8 mouse cellular contexts compared by ENCODE assay signal in the genomic region with DNA sequence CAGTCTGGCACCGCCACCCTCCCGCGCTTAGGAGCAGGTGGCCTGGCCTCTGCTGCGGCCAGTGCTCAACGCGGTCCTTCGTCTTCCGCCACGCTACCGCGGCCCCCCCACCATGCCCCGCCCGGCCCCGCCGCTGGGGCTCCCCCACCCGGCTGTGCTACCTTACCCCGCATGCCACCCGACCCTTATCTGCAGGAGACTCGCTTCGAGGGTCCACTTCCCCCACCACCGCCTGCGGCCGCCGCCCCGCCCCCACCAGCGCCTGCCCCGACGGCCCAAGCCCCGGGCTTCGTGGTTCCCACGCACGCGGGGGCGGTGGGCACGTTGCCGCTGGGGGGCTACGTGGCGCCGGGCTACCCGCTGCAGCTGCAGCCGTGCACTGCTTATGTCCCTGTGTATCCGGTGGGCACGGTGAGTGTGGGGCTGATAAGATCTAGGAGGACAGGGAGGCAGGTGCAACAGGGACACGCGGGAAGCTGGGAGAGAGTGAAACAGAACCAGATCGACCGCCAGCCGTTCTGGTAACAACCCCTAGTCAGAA. TPM values are rescaled to one million over a fixed set of nuclear protein-coding genes. Genes with fewer than 3 reads are reported as not detected.
A peak's percentile ranks its signal among the peaks of the same experiment; 100 is the strongest.
DNase-seq lines count a peak whose midpoint lies in the region; ATAC-seq and TF ChIP-seq lines count a peak whose summit lies in the region.

No protein-coding gene starts in this region.

- no peak for ATAC-seq in lung, embryonic 16.5 days (ENCODE audit: low read depth)
- ATAC-seq in embryonic facial prominence, embryonic 12.5 days (ENCODE audit: insufficient number of reproducible peaks, insufficient read depth, low FRiP score, low TSS enrichment) = no peak
- ATAC-seq in intestine, embryonic 15.5 days = no peak
- no peak for ATAC-seq in neural tube, embryonic 15.5 days (ENCODE audit: low FRiP score)

- no peak overlapping the region; the same call in 1 of the 2 replicates for H3K9ac ChIP-seq in lung, embryonic 16.5 days (ENCODE audit: low read length)
- peak overlapping the region; percentile 27 for H3K9ac ChIP-seq in embryonic facial prominence, embryonic 12.5 days
- peak overlapping the region; percentile 36 for H3K9ac ChIP-seq in intestine, embryonic 15.5 days
- H3K9ac ChIP-seq in neural tube, embryonic 15.5 days (replicated peaks) = peak overlapping the region; percentile 42

- peaks cover 32% of the 10 kb centered on the region for H3K4me1 ChIP-seq in lung, embryonic 16.5 days (replicated peaks; ENCODE audit: control insufficient read depth, insufficient read depth, low read length)
- H3K4me1 ChIP-seq in embryonic facial prominence, embryonic 12.5 days = peaks cover 46% of the 10 kb centered on the region
- peaks cover 40% of the 10 kb centered on the region for H3K4me1 ChIP-seq in intestine, embryonic 15.5 days (replicated peaks)
- peaks cover 62% of the 10 kb centered on the region for H3K4me1 ChIP-seq in neural tube, embryonic 15.5 days
- peaks cover 15% of the 10 kb centered on the region for H3K4me1 ChIP-seq in lung, adult 2 months (ENCODE audit: control insufficient read depth, insufficient read depth, low read length)

- H3K4me2 ChIP-seq in lung, embryonic 16.5 days (ENCODE audit: low read depth, low read length) = peak overlapping the region; percentile 41
- peak overlapping the region; percentile 78 for H3K4me2 ChIP-seq in embryonic facial prominence, embryonic 12.5 days (replicated peaks)
- peak overlapping the region; percentile 88 for H3K4me2 ChIP-seq in intestine, embryonic 15.5 days (replicated peaks)
- peak overlapping the region; percentile 90 for H3K4me2 ChIP-seq in neural tube, embryonic 15.5 days

- H3K27me3 ChIP-seq in lung, embryonic 16.5 days (ENCODE audit: control insufficient read depth, insufficient read depth, low read depth, low read length) = peaks cover 53% of the 10 kb centered on the region
- H3K27me3 ChIP-seq in embryonic facial prominence, embryonic 12.5 days = peaks cover 44% of the 10 kb centered on the region
- peaks cover 26% of the 10 kb centered on the region for H3K27me3 ChIP-seq in intestine, embryonic 15.5 days (replicated peaks)
- peaks cover 19% of the 10 kb centered on the region for H3K27me3 ChIP-seq in neural tube, embryonic 15.5 days (replicated peaks)

- H3K36me3 ChIP-seq in lung, embryonic 16.5 days (ENCODE audit: control insufficient read depth, insufficient read depth, low read length) = no peaks in the 10 kb centered on the region
- H3K36me3 ChIP-seq in embryonic facial prominence, embryonic 12.5 days = no peaks in the 10 kb centered on the region
- H3K36me3 ChIP-seq in intestine, embryonic 15.5 days = no peaks in the 10 kb centered on the region; the same call in 1 of the 2 replicates
- no peaks in the 10 kb centered on the region for H3K36me3 ChIP-seq in neural tube, embryonic 15.5 days

- 2% methylated on average over 43 of the region's 48 CpGs for WGBS in lung, embryonic 16.5 days
- WGBS in embryonic facial prominence, embryonic 12.5 days = 3% methylated on average over 48 of the region's 48 CpGs
- 5% methylated on average over 42 of the region's 48 CpGs for WGBS in intestine, embryonic 15.5 days
- 2% methylated on average over 45 of the region's 48 CpGs for WGBS in neural tube, embryonic 15.5 days
- 5% methylated on average over 41 of the region's 48 CpGs for WGBS in lung, adult 2 months

- H3K27ac ChIP-seq in lung, embryonic 16.5 days (ENCODE audit: low read length) = no peak overlapping the region
- H3K27ac ChIP-seq in embryonic facial prominence, embryonic 12.5 days = no peak overlapping the region
- H3K27ac ChIP-seq in intestine, embryonic 15.5 days = no peak overlapping the region
- no peak overlapping the region for H3K27ac ChIP-seq in neural tube, embryonic 15.5 days (replicated peaks)

- no peak for TF ChIP-seq CTCF in lung, adult 2 months (IDR thresholded peaks at IDR 0.05; ENCODE audit: insufficient read depth, low read length)

- no peak for DNase-seq in lung, postnatal 36 days
- no peak for DNase-seq in adipocyte (ENCODE audit: low spot score)
- DNase-seq in adrenal gland, postnatal 36 days = no peak
- no peak for DNase-seq in lung, adult 2 months

- H3K9me3 ChIP-seq in lung, embryonic 16.5 days (ENCODE audit: control insufficient read depth, low read length) = no peaks in the 10 kb centered on the region
- no peaks in the 10 kb centered on the region for H3K9me3 ChIP-seq in embryonic facial prominence, embryonic 12.5 days
- no peaks in the 10 kb centered on the region for H3K9me3 ChIP-seq in intestine, embryonic 15.5 days
- H3K9me3 ChIP-seq in neural tube, embryonic 15.5 days (replicated peaks) = no peaks in the 10 kb centered on the region

- peak overlapping the region; percentile 19; the same call in 1 of the 2 replicates for H3K4me3 ChIP-seq in lung, embryonic 16.5 days (ENCODE audit: low read length)
- H3K4me3 ChIP-seq in embryonic facial prominence, embryonic 12.5 days = peak overlapping the region; percentile 34
- peak overlapping the region; percentile 29 for H3K4me3 ChIP-seq in intestine, embryonic 15.5 days (replicated peaks)
- peak overlapping the region; percentile 78 for H3K4me3 ChIP-seq in neural tube, embryonic 15.5 days (replicated peaks)
- no peak overlapping the region for H3K4me3 ChIP-seq in lung, adult 2 months (replicated peaks; ENCODE audit: extremely low read depth, low read depth, low read length)

- TF ChIP-seq POLR2A in lung, adult 2 months (IDR thresholded peaks at IDR 0.05; ENCODE audit: borderline replicate concordance, extremely low read depth, low read depth, low read length) = no peak

RNA-seq across cellular contexts. Expression of gene Prrt1, which starts 1.5 kb away (rescaled TPM):
- 0.13 and 0.53 TPM in 2 replicates for polyA plus RNA-seq in lung, embryonic 16.5 days (2015; fragmentation: Nextera tagmentation; extraction: Ambion mirVana)
- 0.52 and 0.56 TPM in 2 replicates for polyA plus RNA-seq in embryonic facial prominence, embryonic 12.5 days (2016; fragmentation: Nextera tagmentation; extraction: Ambion mirVana)
- polyA plus RNA-seq in intestine, embryonic 15.5 days (2015; fragmentation: Nextera tagmentation; extraction: Ambion mirVana) = 0.40 and 0.49 TPM in 2 replicates
- 6.3 and 7.3 TPM in 2 replicates for polyA plus RNA-seq in neural tube, embryonic 15.5 days (2015; fragmentation: Nextera tagmentation; extraction: Ambion mirVana)
- 10 to 100 TPM in 1 of 2 experiments, 1 to 10 TPM in 1; 5.0 to 14.3 TPM for total RNA-seq in adrenal gland, postnatal 36 days (2021)
- polyA plus RNA-seq in lung, adult 2 months (2012; rRNA removed) = 5.2 and 6.7 TPM in 2 replicates

RNA-seq across cellular contexts. Expression of gene Ppt2, which starts 2.5 kb away (rescaled TPM):
- 21.0 and 23.9 TPM in 2 replicates for polyA plus RNA-seq in lung, embryonic 16.5 days (2015; fragmentation: Nextera tagmentation; extraction: Ambion mirVana)
- polyA plus RNA-seq in embryonic facial prominence, embryonic 12.5 days (2016; fragmentation: Nextera tagmentation; extraction: Ambion mirVana) = 18.0 and 18.8 TPM in 2 replicates
- polyA plus RNA-seq in intestine, embryonic 15.5 days (2015; fragmentation: Nextera tagmentation; extraction: Ambion mirVana) = 27.8 and 29.6 TPM in 2 replicates
- 20.1 and 21.3 TPM in 2 replicates for polyA plus RNA-seq in neural tube, embryonic 15.5 days (2015; fragmentation: Nextera tagmentation; extraction: Ambion mirVana)
- 10 to 100 TPM; 57.8 to 70.0 TPM for total RNA-seq in adrenal gland, postnatal 36 days (2021)
- polyA plus RNA-seq in lung, adult 2 months (2012; rRNA removed) = 38.7 and 40.9 TPM in 2 replicates

RNA-seq across cellular contexts. Expression of gene Fkbpl, which starts 13.7 kb away (rescaled TPM):
- polyA plus RNA-seq in lung, embryonic 16.5 days (2015; fragmentation: Nextera tagmentation; extraction: Ambion mirVana) = 15.2 and 17.5 TPM in 2 replicates
- polyA plus RNA-seq in embryonic facial prominence, embryonic 12.5 days (2016; fragmentation: Nextera tagmentation; extraction: Ambion mirVana) = 16.6 and 16.8 TPM in 2 replicates
- 12.1 and 13.7 TPM in 2 replicates for polyA plus RNA-seq in intestine, embryonic 15.5 days (2015; fragmentation: Nextera tagmentation; extraction: Ambion mirVana)
- polyA plus RNA-seq in neural tube, embryonic 15.5 days (2015; fragmentation: Nextera tagmentation; extraction: Ambion mirVana) = 14.9 and 15.8 TPM in 2 replicates
- 10 to 100 TPM; 12.7 to 15.8 TPM for total RNA-seq in adrenal gland, postnatal 36 days (2021)
- 2.4 and 2.9 TPM in 2 replicates for polyA plus RNA-seq in lung, adult 2 months (2012; rRNA removed)

RNA-seq across cellular contexts. Expression of gene Egfl8, which starts 15.1 kb away (rescaled TPM):
- 3.8 and 4.7 TPM in 2 replicates for polyA plus RNA-seq in lung, embryonic 16.5 days (2015; fragmentation: Nextera tagmentation; extraction: Ambion mirVana)
- polyA plus RNA-seq in embryonic facial prominence, embryonic 12.5 days (2016; fragmentation: Nextera tagmentation; extraction: Ambion mirVana) = 7.0 and 10.1 TPM in 2 replicates
- polyA plus RNA-seq in intestine, embryonic 15.5 days (2015; fragmentation: Nextera tagmentation; extraction: Ambion mirVana) = 3.0 and 3.4 TPM in 2 replicates
- 12.3 and 14.9 TPM in 2 replicates for polyA plus RNA-seq in neural tube, embryonic 15.5 days (2015; fragmentation: Nextera tagmentation; extraction: Ambion mirVana)
- total RNA-seq in adrenal gland, postnatal 36 days (2021) = 1 to 10 TPM; 2.9 to 4.6 TPM
- 5.7 and 8.2 TPM in 2 replicates for polyA plus RNA-seq in lung, adult 2 months (2012; rRNA removed)

RNA-seq across cellular contexts. Expression of gene Atf6b, which starts 16.1 kb away (rescaled TPM):
- polyA plus RNA-seq in lung, embryonic 16.5 days (2015; fragmentation: Nextera tagmentation; extraction: Ambion mirVana) = 77.5 and 80.0 TPM in 2 replicates
- 110 TPM in 2 replicates for polyA plus RNA-seq in embryonic facial prominence, embryonic 12.5 days (2016; fragmentation: Nextera tagmentation; extraction: Ambion mirVana)
- 67.5 and 68.2 TPM in 2 replicates for polyA plus RNA-seq in intestine, embryonic 15.5 days (2015; fragmentation: Nextera tagmentation; extraction: Ambion mirVana)
- 109 and 112 TPM in 2 replicates for polyA plus RNA-seq in neural tube, embryonic 15.5 days (2015; fragmentation: Nextera tagmentation; extraction: Ambion mirVana)
- 10 to 100 TPM; 45.7 to 58.8 TPM for total RNA-seq in adrenal gland, postnatal 36 days (2021)
- 81.8 and 88.0 TPM in 2 replicates for polyA plus RNA-seq in lung, adult 2 months (2012; rRNA removed)
